Mouse (Mus musculus): ENCODE measurements around the gene Gm8879.
A peak's percentile ranks its signal among the peaks of the same experiment; 100 is the strongest.
"Not testable (repeated sequence)": the region's sequence is repeated elsewhere in the genome, so short reads cannot be mapped to it uniquely, and the experiment has no call there.

Gene Gm8879

GRCm38 (mm10) chr5:11127334-11127733, at the start of gene Gm8879:
Gm8879 (plus strand) TSS chr5:11127634.
- not testable (repeated sequence) for DNase-seq

DNA sequence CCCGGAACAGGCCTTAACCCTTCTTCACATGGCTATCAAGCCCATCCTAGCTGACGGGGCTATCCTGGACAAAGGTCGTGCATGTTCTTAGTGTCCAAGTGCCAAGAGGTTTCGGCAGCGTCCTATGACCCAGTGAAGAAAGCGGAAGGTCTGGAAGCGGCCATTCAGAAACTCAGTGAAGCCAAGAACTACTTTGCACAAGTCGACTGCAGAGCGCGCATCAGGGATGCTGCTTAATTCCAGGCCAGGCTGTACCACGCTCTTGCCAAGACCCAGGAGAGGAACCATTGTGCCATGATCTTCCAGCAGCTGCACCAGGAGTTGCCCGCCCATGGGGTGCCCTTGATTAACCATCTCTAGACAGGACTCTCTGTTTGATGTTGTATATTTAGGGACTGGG, 10.6 kb downstream of the Gm8879 start:
- peak; percentile 4 for DNase-seq

All from kidney, postnatal 10 days (tissue).